Mouse (Mus musculus) intestine, postnatal 0 days (tissue): ENCODE results near the gene Crtc1. TPM values are rescaled to one million over a fixed set of nuclear protein-coding genes. Genes with fewer than 3 reads are reported as not detected.

Experiments used
- ATAC-seq: fragments of 200-750 bp; cut with Nextera tagmentation; 2 replicates; pipeline ENCODE4 v1.8.0; 2017; ENCODE audit warnings: mild to moderate bottlenecking, moderate TSS enrichment, moderate library complexity
- H3K27ac ChIP-seq: fragments of 300-500 bp; sonication (generic); 2 replicates; pipeline ENCODE4 v1.5.1; 2014; ENCODE audit warnings: mild to moderate bottlenecking, low read depth, low read length, moderate library complexity
- H3K27me3 ChIP-seq: fragments of 300-500 bp; sonication (generic); replicated peaks from 2 replicates; pipeline ENCODE4 v1.6.1; 2014; ENCODE audit warnings: low read length, mixed read lengths; ENCODE audit not compliant: control insufficient read depth, insufficient read depth
- H3K36me3 ChIP-seq: fragments of 300-500 bp; sonication (generic); 2 replicates; pipeline ENCODE4 v1.6.1; 2014; ENCODE audit warnings: mild to moderate bottlenecking, moderate library complexity; ENCODE audit not compliant: control insufficient read depth, insufficient read depth
- H3K4me1 ChIP-seq: fragments of 300-500 bp; sonication (generic); replicated peaks from 2 replicates; pipeline ENCODE4 v1.6.1; 2014; ENCODE audit warnings: antibody characterized with exemption, low read length, mixed read lengths; ENCODE audit not compliant: control insufficient read depth, insufficient read depth
- H3K4me2 ChIP-seq: fragments of 300-500 bp; sonication (generic); replicated peaks from 2 replicates; pipeline ENCODE4 v1.6.1; 2014; ENCODE audit warnings: low read depth, mild to moderate bottlenecking, moderate library complexity
- H3K4me3 ChIP-seq: fragments of 300-500 bp; sonication (generic); 2 replicates; pipeline ENCODE4 v1.5.1; 2014; ENCODE audit warnings: low read depth, low read length
- H3K9ac ChIP-seq: fragments of 300-500 bp; sonication (generic); 2 replicates; pipeline ENCODE4 v1.6.1; 2014; ENCODE audit warnings: mild to moderate bottlenecking, low read depth, low read length
- H3K9me3 ChIP-seq: fragments of 300-500 bp; sonication (generic); 2 replicates; pipeline ENCODE4 v1.6.1; 2016; ENCODE audit warnings: mixed run types; ENCODE audit not compliant: control insufficient read depth
- CTCF ChIP-seq: sonication (generic); IDR thresholded peaks from 2 replicates; pipeline ENCODE4 v1.5.1; 2016; ENCODE audit warnings: low read depth, mild to moderate bottlenecking, control low read depth, antibody characterized with exemption, moderate library complexity
- WGBS: fragments of 180-500 bp; shearing (Covaris S2); extraction: QIAGEN DNeasy Blood & Tissue Kit; methylation state at CpG from one replicate; pipeline ENCODE4 v1.1.7; 2014; 5-methylcytosine and 5-hydroxymethylcytosine counted together
- polyA plus RNA-seq: library from polyadenylated mRNA; unstranded; fragments of >200 nt; fragmentation: Nextera tagmentation; extraction: Ambion mirVana; gene quantifications from 2 replicates; pipeline ENCODE4 v1.2.1, GENCODE M21; 2015

Crtc1 gene
- polyA plus RNA-seq, 1 experiment from 2014 or later, result 9.2 TPM

GRCm38 (mm10) chr8:70482943-70483342, 43.6 kb upstream of the Crtc1 start:
- TF ChIP-seq CTCF, result no peak
- Histone ChIP-seq H3K9ac (no peak overlapping the region), H3K36me3 (no peaks in the 10 kb centered on the region), H3K27me3 (peaks cover 35% of the 10 kb centered on the region), H3K4me3 (no peak overlapping the region), H3K4me2 (no peak overlapping the region), H3K27ac (no peak overlapping the region), H3K4me1 (no peaks in the 10 kb centered on the region; the same call in 1 of the 2 replicates), H3K9me3 (no peaks in the 10 kb centered on the region)
- WGBS, result 59% methylated on average over 2 of the region's 2 CpGs
- ATAC-seq, result no peak

DNA sequence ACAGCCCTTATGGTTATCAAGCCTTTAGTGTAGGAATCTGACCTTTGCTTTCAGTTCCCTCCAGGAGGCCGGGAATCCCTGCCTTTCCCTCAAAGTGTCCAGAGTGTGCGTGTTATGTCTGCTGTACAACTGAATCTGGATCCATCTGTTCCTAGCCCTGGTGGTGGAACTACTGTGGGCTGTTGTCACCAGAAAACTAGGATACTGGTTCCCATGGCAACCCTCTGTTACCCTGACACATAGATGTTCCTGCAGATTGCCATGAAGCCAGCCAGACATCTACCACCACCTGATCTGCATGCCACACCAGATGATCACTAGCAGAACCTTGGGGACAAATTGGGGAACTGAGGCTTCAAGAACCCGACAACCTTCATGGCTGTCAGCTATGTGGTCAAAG, 42.5 kb upstream of the Crtc1 start:
- H3K4me1 ChIP-seq, result peaks cover 6% of the 10 kb centered on the region; the same call in 1 of the 2 replicates
- H3K9ac ChIP-seq, result no peak overlapping the region
- H3K27ac ChIP-seq, result no peak overlapping the region
- H3K27me3 ChIP-seq, result peaks cover 26% of the 10 kb centered on the region
- H3K9me3 ChIP-seq, result no peaks in the 10 kb centered on the region
- WGBS, result 54% methylated on average over 3 of the region's 3 CpGs
- no peak overlapping the region for H3K4me3 ChIP-seq
- ATAC-seq, result no peak
- H3K4me2 ChIP-seq, result no peak overlapping the region
- TF ChIP-seq CTCF, result no peak
- H3K36me3 ChIP-seq, result no peaks in the 10 kb centered on the region

DNA sequence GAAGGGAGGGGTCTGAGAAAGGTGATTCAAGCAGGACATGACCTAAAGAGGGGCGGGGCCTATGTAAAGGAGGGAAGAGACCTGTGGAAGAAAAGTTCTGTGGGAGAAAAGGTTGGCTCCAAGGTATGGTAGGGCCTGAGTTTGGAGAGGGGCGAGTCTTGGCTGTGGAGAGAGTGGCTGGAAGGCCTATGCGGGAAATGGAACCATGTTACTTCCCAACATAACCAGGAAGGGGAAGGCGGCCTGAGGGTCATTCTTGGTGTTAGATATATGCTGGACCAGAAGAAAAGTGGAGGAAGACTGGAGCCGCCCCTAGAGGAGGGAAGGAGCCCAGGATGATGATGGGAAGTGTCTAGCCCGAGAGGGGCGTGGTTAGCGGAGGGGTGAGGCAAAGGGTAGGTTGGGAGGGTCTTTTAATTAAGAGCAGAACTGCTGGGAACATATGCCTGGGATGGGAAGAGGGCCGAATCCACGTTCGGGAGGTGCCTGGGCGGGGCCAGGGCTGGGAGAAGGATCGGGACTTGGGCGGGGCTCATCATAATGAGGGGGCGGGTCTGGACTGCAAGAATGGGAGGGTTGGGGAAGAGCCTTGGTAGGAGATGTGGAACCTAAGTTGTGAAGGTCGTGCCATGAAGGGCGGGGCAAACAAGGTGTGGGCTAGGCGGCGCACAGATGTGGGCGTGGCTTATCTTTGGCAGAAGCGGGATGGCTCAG, 38.0 kb upstream of the Crtc1 start:
- 3% methylated on average over 21 of the region's 21 CpGs for WGBS
- Histone ChIP-seq H3K9ac (no peak overlapping the region), H3K4me1 (peaks cover 6% of the 10 kb centered on the region; the same call in 1 of the 2 replicates), H3K9me3 (no peaks in the 10 kb centered on the region), H3K27ac (peak overlapping the region; percentile 66), H3K4me3 (peak overlapping the region; percentile 71), H3K4me2 (peak overlapping the region; percentile 86), H3K36me3 (no peaks in the 10 kb centered on the region), H3K27me3 (no peaks in the 10 kb centered on the region)
- peak; percentile 40 for ATAC-seq
- TF ChIP-seq CTCF, result no peak

- Histone ChIP-seq H3K27ac (peak within 1 kb of the TSS; percentile 86), H3K9ac (peak within 1 kb of the TSS; percentile 85), H3K27me3 (no peaks in the 10 kb centered on the region), H3K36me3 (no peaks in the 10 kb centered on the region), H3K4me2 (peak within 1 kb of the TSS; percentile 86), H3K9me3 (no peaks in the 10 kb centered on the region), H3K4me3 (peak within 1 kb of the TSS; percentile 71), H3K4me1 (peaks cover 6% of the 10 kb centered on the region; the same call in 1 of the 2 replicates)
- peak; percentile 90 for ATAC-seq
- TF ChIP-seq CTCF, result no peak
- WGBS, result under 1% methylated on average over 53 of the region's 53 CpGs
These were observed 37.2 kb upstream of the Crtc1 start, which contains the start of gene Klhl26 for GRCm38 (mm10) chr8:70476333-70477268. Gene Klhl26 (minus strand): TSS chr8:70476968.

DNA sequence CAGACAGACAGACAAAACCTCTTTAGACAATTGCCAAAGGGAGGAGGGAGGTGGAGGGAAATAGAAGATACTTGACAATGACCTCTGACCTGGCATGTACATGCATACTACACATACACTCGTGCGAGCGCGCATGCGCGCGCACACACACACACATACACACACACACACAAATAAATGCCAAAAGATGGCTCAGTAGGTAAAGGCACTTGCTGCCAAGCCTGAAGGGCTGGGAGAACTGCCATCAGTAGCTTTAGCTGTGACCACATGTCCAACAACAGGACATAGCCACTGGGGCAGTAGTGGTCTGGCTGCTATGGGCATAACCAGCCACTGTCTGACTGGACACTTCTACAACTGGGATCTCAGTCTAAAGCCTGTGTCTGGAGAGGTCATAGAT, 32.5 kb upstream of the Crtc1 start:
- no peak for TF ChIP-seq CTCF
- 92% methylated on average over 7 of the region's 7 CpGs for WGBS

GRCm38 (mm10) chr8:70469938-70470337, 30.6 kb upstream of the Crtc1 start:
- Histone ChIP-seq H3K9ac (no peak overlapping the region), H3K27me3 (no peaks in the 10 kb centered on the region), H3K27ac (peak overlapping the region; percentile 60; the same call in 1 of the 2 replicates), H3K4me2 (peak overlapping the region; percentile 37), H3K4me3 (no peak overlapping the region), H3K4me1 (peaks cover 5% of the 10 kb centered on the region), H3K36me3 (peaks cover 7% of the 10 kb centered on the region; the same call in 1 of the 2 replicates), H3K9me3 (no peaks in the 10 kb centered on the region)
- 0 out of 2 replicates have a peak, but pooled peaks have one; percentile 6 for TF ChIP-seq CTCF
- 63% methylated on average over 2 of the region's 2 CpGs for WGBS
- no peak for ATAC-seq

More for the DNA sequence above, 32.5 kb upstream of the Crtc1 start:
- Histone ChIP-seq H3K4me2 (no peak overlapping the region), H3K9me3 (no peaks in the 10 kb centered on the region), H3K36me3 (no peaks in the 10 kb centered on the region; the same call in 1 of the 2 replicates), H3K27ac (no peak overlapping the region), H3K4me1 (peaks cover 5% of the 10 kb centered on the region), H3K27me3 (no peaks in the 10 kb centered on the region), H3K4me3 (no peak overlapping the region), H3K9ac (no peak overlapping the region)
- ATAC-seq, result no peak
